Mouse (Mus musculus): Measurements from ENCODE around the gene Sgcg. TPM values are rescaled to one million over a fixed set of nuclear protein-coding genes. Genes with fewer than 3 reads are reported as not detected.

Gene Sgcg
- total RNA-seq, 2 experiments from 2014 or later, result 0.16 to 0.29 TPM

Other genes with a start within 250 kb of the Sgcg start
- 10 to 100 TPM; 62.9 to 65.4 TPM for gene Tnfrsf19, start 212.0 kb downstream of the Sgcg start, total RNA-seq (2021)
- gene Sacs, start 120.0 kb downstream of the Sgcg start, total RNA-seq (2021), result 10 to 100 TPM; 52.8 to 57.3 TPM
- gene Arl11, start 51.3 kb upstream of the Sgcg start, total RNA-seq (2021), result under 1 TPM; 0.45 to 0.65 TPM
- gene Ebpl, start 101.9 kb upstream of the Sgcg start, total RNA-seq (2021), result 1 to 10 TPM; 5.0 to 5.6 TPM
- gene Kpna3, start 181.4 kb upstream of the Sgcg start, total RNA-seq (2021), result 10 to 100 TPM; 68.1 to 70.1 TPM

Data from layer of hippocampus, postnatal 14 days (tissue).